Mouse (Mus musculus): ENCODE results near the gene Zmynd10. TPM values are rescaled to one million over a fixed set of nuclear protein-coding genes. Genes with fewer than 3 reads are reported as not detected.

Zmynd10 gene
- polyA plus RNA-seq, 1 experiment from 2014 or later = 0.51 TPM

- Histone ChIP-seq H3K36me3 (peaks cover 22% of the 10 kb centered on the region), H3K27me3 (replicated peaks) (no peaks in the 10 kb centered on the region), H3K4me1 (peaks cover 43% of the 10 kb centered on the region), H3K27ac (no peak overlapping the region), H3K9me3 (no peaks in the 10 kb centered on the region), H3K4me3 (no peak overlapping the region), H3K4me2 (replicated peaks) (0 out of 2 replicates have a peak overlapping the region, but pooled peaks have one; percentile 54), H3K9ac (0 out of 2 replicates have a peak overlapping the region, but pooled peaks have one; percentile 8)
- no peak for ATAC-seq (ENCODE audit: low FRiP score, low read depth)
- 95% methylated on average over 10 of the region's 10 CpGs for WGBS
Observed at GRCm38 (mm10) chr9:107577871-107578270, 30.8 kb downstream of the Zmynd10 start.

DNA sequence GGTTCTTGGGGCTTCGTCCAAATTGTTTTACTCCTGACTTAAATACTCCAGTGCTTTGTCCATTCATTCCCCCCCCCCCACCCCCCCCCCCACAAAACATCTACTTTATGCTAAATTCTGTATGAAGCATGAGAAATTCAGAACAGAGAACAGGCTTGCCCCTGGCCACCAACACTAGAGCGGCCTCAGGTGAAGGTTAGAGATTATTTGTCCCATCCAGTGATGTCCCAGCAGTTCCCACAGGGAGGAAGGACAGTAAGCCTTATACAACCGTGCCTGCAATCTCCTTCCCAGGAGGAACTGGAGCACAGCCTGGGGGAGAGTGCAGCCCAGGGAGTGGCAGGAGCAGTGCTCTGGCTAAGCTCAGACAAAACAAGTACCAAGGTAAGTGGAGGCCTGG is 31.5 kb downstream of the Zmynd10 start, which contains the start of gene Naa80:
Naa80 (plus strand) TSS at position 301 of the 400 bp plus-strand sequence.
- Histone ChIP-seq H3K4me1 (peaks cover 43% of the 10 kb centered on the region), H3K36me3 (peaks cover 21% of the 10 kb centered on the region), H3K27ac (no peak within 1 kb of the TSS), H3K4me3 (no peak within 1 kb of the TSS), H3K27me3 (replicated peaks) (no peaks in the 10 kb centered on the region), H3K4me2 (replicated peaks) (peak within 1 kb of the TSS; percentile 95; the same call in 1 of the 2 replicates), H3K9me3 (no peaks in the 10 kb centered on the region), H3K9ac (0 out of 2 replicates have a peak within 1 kb of the TSS, but pooled peaks have one; percentile 8)
- WGBS = 81% methylated on average over 3 of the region's 3 CpGs
- ATAC-seq (ENCODE audit: low FRiP score, low read depth) = no peak

- 94% methylated on average over 14 of the region's 14 CpGs for WGBS
- no peak overlapping the region for H3K4me3 ChIP-seq
- peaks cover 43% of the 10 kb centered on the region for H3K4me1 ChIP-seq
- ATAC-seq (ENCODE audit: low FRiP score, low read depth) = no peak
- H3K27ac ChIP-seq = no peak overlapping the region
- H3K36me3 ChIP-seq = peaks cover 17% of the 10 kb centered on the region
- no peaks in the 10 kb centered on the region for H3K9me3 ChIP-seq
- no peaks in the 10 kb centered on the region for H3K27me3 ChIP-seq (replicated peaks)
- H3K9ac ChIP-seq = no peak overlapping the region
- peak overlapping the region; percentile 95; the same call in 1 of the 2 replicates for H3K4me2 ChIP-seq (replicated peaks)
Observed at GRCm38 (mm10) chr9:107579023-107579900, 32.2 kb downstream of the Zmynd10 start.

DNA sequence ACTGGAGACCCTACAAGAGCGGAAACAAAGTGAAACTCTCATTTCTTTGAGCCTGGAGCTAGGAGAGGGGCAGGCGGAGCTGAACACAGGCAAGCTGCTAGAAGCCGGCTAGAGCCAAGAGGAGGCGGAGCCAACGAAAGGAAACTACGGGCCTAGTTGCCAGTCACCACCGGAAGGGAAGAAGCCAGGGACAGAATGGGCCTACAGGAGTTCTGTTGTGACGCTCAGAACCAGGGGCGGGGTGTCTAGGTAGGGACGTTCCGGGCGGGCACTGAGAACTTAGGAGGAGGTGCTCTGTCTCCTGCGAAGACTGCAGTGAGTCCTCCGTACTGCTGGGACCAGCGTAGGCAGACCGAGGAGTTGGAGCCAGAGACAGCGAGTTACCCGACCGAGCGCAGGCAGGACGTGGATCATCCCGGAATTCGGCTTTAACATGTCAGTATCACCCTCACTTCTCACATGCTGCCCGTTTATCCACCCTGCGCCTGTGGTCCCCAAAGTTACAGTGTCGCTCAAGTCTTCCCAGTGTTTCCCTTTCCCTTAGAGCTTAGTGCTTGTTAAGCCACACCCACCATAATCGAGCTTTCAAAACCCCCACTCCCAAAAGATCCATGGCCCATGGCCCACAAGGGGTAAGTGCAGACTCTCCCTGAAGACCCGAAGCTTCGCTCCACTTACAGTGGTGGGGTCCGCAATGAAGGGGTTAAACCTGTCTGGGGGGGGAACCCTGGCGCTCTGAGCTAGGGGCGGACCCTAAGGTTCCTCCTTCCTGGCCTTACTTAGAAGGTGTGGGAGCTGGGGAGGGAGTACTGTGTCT is 33.6 kb downstream of the Zmynd10 start, which contains the start of gene Hyal3:
Hyal3 (plus strand) TSS at position 318 of the 817 bp plus-strand sequence.
- H3K4me3 ChIP-seq = peak within 1 kb of the TSS; percentile 55
- no peaks in the 10 kb centered on the region for H3K9me3 ChIP-seq
- peaks cover 43% of the 10 kb centered on the region for H3K4me1 ChIP-seq
- peaks cover 9% of the 10 kb centered on the region for H3K36me3 ChIP-seq
- 2% methylated on average over 32 of the region's 32 CpGs for WGBS
- H3K27me3 ChIP-seq (replicated peaks) = no peaks in the 10 kb centered on the region
- H3K27ac ChIP-seq = peak within 1 kb of the TSS; percentile 38; the same call in 1 of the 2 replicates
- ATAC-seq (ENCODE audit: low FRiP score, low read depth) = peak; percentile 54
- H3K9ac ChIP-seq = peak within 1 kb of the TSS; percentile 71
- H3K4me2 ChIP-seq (replicated peaks) = peak within 1 kb of the TSS; percentile 95

- no peak for ATAC-seq (ENCODE audit: low FRiP score, low read depth)
- H3K4me2 ChIP-seq (replicated peaks) = peak overlapping the region; percentile 95
- no peak overlapping the region for H3K9ac ChIP-seq
- no peaks in the 10 kb centered on the region for H3K27me3 ChIP-seq (replicated peaks)
- no peaks in the 10 kb centered on the region for H3K9me3 ChIP-seq
- no peak overlapping the region for H3K4me3 ChIP-seq
- no peak overlapping the region for H3K27ac ChIP-seq
- peaks cover 36% of the 10 kb centered on the region for H3K4me1 ChIP-seq
- WGBS = 79% methylated on average over 4 of the region's 4 CpGs
- peaks cover 9% of the 10 kb centered on the region for H3K36me3 ChIP-seq
Observed at GRCm38 (mm10) chr9:107581584-107581983, 34.5 kb downstream of the Zmynd10 start.

DNA sequence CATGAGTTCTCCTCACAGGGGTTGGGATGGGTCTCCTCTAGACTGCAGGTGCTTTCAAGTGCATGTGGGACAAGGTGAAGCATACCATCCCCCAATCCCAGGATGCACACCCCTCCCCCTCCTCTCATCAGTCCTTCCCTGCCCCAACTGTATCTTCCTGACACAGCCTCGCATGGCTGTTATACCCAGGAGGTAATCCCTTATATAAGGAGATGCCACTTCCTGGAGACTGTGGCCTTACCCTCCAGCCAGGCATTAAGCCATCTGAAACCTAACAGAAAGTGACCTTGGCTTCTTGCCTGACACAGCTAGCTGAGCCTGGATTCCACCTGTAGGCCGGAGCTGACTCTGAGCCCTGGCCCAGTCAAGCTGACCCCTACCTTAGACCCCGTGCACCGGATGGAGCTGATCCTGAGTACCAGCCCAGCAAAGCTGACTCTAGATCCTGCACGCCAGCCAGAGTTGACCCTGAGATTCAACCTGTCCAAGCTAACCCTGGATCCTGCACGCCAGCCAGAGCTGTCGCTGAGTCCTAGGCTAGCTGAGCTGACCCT is 35.5 kb downstream of the Zmynd10 start:
- no peak for ATAC-seq (ENCODE audit: low FRiP score, low read depth)
- no peaks in the 10 kb centered on the region for H3K27me3 ChIP-seq (replicated peaks)
- no peaks in the 10 kb centered on the region for H3K9me3 ChIP-seq
- H3K4me2 ChIP-seq (replicated peaks) = no peak overlapping the region
- H3K4me3 ChIP-seq = no peak overlapping the region
- H3K27ac ChIP-seq = no peak overlapping the region
- no peak overlapping the region for H3K9ac ChIP-seq
- 91% methylated on average over 7 of the region's 7 CpGs for WGBS
- H3K36me3 ChIP-seq = peaks cover 9% of the 10 kb centered on the region
- H3K4me1 ChIP-seq = peaks cover 26% of the 10 kb centered on the region

DNA sequence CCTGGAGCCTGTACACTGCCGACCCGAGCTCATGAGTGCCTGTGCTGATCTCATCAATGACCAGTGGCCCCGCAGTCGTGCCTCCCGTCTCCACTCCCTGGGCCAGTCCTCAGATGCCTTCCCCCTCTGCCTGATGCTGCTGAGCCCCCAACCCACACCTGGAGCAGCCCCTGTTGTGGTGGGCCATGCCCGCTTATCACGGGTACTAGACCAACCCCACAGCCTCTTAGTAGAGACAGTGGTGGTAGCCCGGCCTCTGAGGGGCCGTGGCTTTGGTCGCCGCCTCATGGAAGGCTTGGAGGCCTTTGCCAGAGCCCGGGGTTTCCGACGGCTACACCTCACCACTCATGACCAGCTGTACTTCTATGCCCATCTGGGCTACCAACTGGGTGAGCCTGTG is 36.1 kb downstream of the Zmynd10 start:
- no peak overlapping the region for H3K4me2 ChIP-seq (replicated peaks)
- H3K4me1 ChIP-seq = peaks cover 29% of the 10 kb centered on the region
- 92% methylated on average over 14 of the region's 14 CpGs for WGBS
- H3K9ac ChIP-seq = no peak overlapping the region
- H3K36me3 ChIP-seq = peaks cover 9% of the 10 kb centered on the region
- no peaks in the 10 kb centered on the region for H3K27me3 ChIP-seq (replicated peaks)
- H3K9me3 ChIP-seq = no peaks in the 10 kb centered on the region
- H3K4me3 ChIP-seq = no peak overlapping the region
- ATAC-seq (ENCODE audit: low FRiP score, low read depth) = no peak
- H3K27ac ChIP-seq = no peak overlapping the region

DNA sequence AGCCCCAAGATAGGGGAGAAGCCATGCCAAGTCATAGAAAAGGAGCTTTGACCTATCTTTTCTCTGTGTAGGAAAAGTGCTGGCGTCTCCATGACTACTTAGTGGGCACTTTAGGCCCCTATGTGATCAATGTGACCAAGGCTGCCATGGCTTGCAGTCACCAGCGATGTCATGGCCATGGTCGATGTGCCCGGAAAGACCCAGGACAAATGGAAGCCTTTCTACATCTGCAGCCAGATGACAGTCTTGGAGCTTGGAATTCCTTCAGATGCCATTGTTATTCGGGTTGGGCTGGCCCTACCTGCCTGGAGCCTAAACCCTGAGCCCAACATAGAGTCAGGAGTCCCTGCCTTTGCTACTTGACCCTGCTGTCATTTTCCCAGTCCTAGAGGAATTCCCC is 39.4 kb downstream of the Zmynd10 start:
- peaks cover 20% of the 10 kb centered on the region for H3K4me1 ChIP-seq
- H3K36me3 ChIP-seq = peaks cover 26% of the 10 kb centered on the region
- ATAC-seq (ENCODE audit: low FRiP score, low read depth) = no peak
- H3K9ac ChIP-seq = no peak overlapping the region
- WGBS = 92% methylated on average over 5 of the region's 5 CpGs
- no peaks in the 10 kb centered on the region for H3K9me3 ChIP-seq
- no peaks in the 10 kb centered on the region for H3K27me3 ChIP-seq (replicated peaks)
- H3K4me3 ChIP-seq = no peak overlapping the region
- H3K4me2 ChIP-seq (replicated peaks) = no peak overlapping the region
- H3K27ac ChIP-seq = no peak overlapping the region

GRCm38 (mm10) chr9:107586974-107587832 is 40.1 kb downstream of the Zmynd10 start, which contains the start of gene Ifrd2:
Gene Ifrd2, plus strand, starts transcription at chr9:107587642.
- peak within 1 kb of the TSS; percentile 74 for H3K4me3 ChIP-seq
- peaks cover 14% of the 10 kb centered on the region for H3K4me1 ChIP-seq
- H3K9ac ChIP-seq = peak within 1 kb of the TSS; percentile 55
- ATAC-seq (ENCODE audit: low FRiP score, low read depth) = peak; percentile 97
- H3K9me3 ChIP-seq = no peaks in the 10 kb centered on the region
- no peak within 1 kb of the TSS for H3K27ac ChIP-seq
- no peaks in the 10 kb centered on the region for H3K27me3 ChIP-seq (replicated peaks)
- peak within 1 kb of the TSS; percentile 85 for H3K4me2 ChIP-seq (replicated peaks)
- H3K36me3 ChIP-seq = peaks cover 33% of the 10 kb centered on the region
- 14% methylated on average over 46 of the region's 46 CpGs for WGBS

DNA sequence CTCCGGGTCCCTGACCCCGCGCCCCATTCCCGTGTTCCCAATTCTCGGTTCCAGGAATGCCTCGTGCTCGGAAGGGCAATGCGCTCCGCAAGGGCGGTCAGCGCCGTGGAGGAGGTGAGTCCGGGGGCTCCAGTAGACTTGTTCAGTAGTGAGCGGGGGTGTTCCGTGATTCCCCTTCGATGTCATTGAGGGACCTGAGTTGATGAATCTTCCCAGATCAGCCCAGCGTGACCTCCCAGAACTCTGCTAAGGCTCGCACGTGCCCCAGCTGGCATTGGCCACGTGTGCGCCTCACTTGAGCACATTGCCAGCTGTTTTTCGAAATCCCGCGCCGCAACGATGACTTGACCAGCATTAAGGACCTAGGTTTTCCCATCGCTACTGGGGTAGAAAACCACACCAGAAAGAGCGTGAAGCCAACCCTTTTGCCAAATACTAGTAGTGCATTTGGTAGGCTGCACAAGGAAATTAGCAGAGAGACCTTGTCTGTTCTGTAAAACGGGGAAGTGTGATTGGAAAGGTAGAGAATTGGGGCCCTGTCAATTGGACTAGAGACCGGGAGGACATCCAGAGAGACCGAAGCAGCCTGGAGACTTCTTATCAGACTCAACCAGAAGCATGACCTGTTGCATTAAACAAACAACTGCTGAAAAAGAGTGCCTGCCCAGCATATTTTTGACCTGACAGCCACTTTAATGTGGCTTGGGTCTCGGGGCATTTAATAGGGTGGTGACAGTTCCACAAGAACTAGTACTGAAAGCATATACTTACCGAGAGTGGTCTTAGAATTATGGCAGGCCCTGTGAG is 40.9 kb downstream of the Zmynd10 start:
- 7% methylated on average over 33 of the region's 33 CpGs for WGBS
- Histone ChIP-seq H3K9ac (peak overlapping the region; percentile 55), H3K27ac (no peak overlapping the region), H3K27me3 (replicated peaks) (no peaks in the 10 kb centered on the region), H3K4me3 (peak overlapping the region; percentile 74), H3K9me3 (no peaks in the 10 kb centered on the region), H3K4me2 (replicated peaks) (peak overlapping the region; percentile 85), H3K4me1 (peaks cover 12% of the 10 kb centered on the region), H3K36me3 (peaks cover 37% of the 10 kb centered on the region)
- ATAC-seq (ENCODE audit: low FRiP score, low read depth) = peak; percentile 62; the same call in 1 of the 2 replicates
